Mouse (Mus musculus): ENCODE measurements around the gene 2300002M23Rik. TPM values are rescaled to one million over a fixed set of nuclear protein-coding genes. Genes with fewer than 3 reads are reported as not detected.

Gene 2300002M23Rik
- polyA plus RNA-seq (2017; shearing (Covaris generic)), result not detected

DNA sequence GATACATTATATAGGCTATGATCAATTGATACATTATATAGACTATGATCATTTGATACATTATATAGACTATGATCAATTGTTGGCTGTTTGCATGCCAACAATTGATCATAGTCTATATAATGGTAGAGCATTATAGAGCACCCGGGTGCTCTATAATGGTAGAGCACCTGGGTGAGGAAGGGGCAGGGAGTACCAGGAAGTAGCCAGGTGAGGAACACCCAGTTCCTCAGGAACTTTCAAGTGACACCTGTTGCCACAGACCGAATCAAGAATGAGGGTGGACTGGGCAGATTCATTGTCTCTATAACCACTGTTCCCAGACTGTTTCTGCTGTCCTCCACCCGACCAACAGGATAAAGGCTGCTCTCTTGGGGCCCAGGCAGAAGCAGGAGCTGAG is at the start of gene 2300002M23Rik:
2300002M23Rik (plus strand) TSS at position 301 of the 400 bp plus-strand sequence.
- ATAC-seq, result no peak

DNA sequence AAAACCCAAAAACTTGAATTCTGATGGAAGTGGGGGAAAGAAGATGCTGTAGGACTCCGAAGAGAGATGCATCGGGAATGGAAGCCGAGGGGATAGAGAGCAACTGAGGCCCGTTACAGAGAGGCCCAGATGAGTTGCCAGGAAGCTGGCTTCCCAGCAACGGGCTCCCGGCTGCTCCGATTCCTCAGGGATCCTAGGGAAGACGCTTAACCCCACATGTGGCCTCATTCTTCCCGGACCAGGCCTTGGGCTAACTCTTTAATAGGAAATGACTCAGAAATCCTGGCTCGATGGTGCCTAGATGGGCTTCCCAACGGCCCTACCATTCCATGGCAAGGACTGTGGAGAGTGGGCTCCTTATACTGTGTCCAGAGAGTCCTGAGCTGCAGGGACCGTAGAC is 49.7 kb upstream of the 2300002M23Rik start:
- no peak for ATAC-seq

DNA sequence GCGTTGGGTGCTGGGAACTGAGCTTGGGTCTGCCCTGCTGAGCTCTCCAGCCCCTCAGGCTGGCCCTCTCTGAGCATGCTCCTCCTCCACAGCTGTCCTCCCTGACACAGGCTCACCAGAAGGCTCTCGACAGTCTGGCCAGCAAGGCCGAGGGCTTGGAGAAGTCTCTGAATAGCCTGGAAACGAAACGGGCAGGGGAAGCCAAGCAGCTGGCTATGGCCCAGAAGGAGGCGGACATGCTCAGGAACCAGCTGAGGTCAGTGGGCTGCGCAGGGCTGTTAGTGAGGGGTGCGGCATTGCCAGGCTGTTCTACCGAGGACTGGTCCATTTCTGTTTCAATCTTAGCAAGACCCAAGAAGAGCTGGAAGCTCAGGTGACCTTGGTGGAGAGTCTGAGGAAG is 42.9 kb upstream of the 2300002M23Rik start:
- ATAC-seq, result no peak

DNA sequence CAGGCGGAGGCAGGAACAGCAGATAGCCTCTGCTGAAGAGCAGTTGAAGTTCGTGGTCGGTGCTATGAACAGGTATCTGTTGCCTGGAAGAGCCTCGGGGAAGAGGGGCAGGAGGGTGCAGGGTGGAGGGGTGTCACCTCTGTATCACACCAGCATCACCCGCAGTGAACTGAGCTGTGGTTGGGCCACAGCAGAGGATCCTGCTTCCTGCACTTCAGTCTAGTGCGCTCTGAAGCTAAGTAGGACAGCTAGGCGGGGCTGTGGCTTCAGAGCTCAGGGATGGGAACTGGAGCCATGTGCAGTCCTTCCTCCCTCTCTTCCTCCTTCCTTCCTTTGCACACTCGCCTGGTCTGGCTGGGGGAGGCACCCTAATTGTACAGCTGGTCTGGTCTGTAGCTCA is 40.6 kb upstream of the 2300002M23Rik start:
- ATAC-seq, result no peak

DNA sequence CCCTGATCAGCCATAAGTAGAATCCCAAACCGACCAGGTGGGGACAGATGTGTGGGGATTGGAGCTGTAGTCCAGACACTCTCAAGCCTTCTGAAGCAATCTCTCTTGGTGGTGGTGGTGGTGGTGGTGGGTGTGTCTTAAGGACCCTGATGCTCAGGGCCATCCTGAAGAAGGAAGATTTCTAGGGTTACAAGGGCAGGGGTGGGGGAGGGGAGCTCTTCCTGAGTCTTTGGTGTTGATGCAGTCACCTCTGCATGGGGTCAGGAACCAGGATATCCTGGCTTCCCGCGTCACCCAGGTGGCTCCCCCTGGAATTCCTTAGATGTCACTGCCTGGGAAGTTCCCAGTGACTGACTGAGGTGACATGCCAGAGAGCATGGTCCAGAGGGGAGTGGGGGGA is 34.9 kb upstream of the 2300002M23Rik start:
- ATAC-seq, result no peak

DNA sequence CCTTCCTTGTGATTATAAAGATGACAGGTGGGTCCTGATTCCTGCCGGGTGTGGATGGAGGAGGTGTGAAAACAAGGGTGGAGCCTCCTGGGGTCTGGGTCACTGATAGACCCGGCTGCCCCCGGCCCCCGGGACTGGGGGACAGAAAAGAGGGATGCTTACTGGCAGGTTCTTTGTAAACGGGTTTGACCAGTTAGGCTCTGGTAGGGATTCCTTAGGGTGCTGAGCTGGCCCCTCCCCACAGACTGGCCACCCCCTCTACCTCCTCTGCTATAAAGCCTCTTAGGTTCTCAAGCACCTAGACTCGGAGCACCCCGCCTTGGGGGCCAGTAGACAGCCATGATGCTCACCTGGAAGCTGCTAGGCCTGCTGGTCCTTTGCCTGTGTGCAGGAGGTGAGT is 34.3 kb upstream of the 2300002M23Rik start, which contains the start of gene Psors1c2:
Psors1c2 (plus strand) TSS at position 301 of the 400 bp plus-strand sequence.
- ATAC-seq, result no peak

DNA sequence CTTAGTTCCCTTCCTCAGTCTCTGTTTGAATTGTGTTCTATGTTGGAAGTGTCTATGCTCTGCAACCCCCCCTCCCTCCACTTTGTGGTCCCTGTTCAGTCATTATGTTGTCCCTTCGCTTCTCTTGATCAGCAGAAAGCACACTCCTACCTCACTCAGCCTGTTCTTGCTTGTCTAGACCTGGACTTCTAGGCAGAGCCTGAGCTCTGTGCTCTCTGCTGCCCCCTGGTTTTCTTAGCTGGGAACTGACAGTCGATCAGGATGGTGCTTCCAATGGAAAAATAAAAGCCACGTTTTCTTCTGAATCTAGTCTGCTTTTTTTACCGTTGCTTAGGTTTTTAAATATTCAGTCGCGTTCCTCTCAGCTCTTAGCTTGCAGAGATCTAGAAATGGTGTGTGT is 32.9 kb upstream of the 2300002M23Rik start:
- ATAC-seq, result peak; percentile 63

DNA sequence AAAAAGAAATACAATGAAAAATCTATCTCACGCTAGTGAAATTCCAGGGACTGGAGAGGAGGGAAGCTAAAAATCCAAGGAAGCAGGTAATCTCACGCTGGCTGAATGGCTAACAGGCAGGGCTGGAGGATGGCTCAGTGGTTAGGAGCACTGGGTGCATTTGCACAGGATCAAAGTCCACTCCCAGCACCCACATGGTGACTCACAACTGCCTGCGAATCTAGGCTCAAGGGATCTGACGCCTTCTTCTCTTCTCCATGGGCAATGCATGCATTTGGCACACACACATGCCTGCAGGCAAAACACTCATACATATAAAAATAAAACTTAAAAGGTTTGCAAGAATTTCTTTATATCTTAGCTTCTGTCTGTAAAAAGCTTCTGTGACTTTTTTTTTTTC is 29.8 kb upstream of the 2300002M23Rik start:
- ATAC-seq, result no peak

DNA sequence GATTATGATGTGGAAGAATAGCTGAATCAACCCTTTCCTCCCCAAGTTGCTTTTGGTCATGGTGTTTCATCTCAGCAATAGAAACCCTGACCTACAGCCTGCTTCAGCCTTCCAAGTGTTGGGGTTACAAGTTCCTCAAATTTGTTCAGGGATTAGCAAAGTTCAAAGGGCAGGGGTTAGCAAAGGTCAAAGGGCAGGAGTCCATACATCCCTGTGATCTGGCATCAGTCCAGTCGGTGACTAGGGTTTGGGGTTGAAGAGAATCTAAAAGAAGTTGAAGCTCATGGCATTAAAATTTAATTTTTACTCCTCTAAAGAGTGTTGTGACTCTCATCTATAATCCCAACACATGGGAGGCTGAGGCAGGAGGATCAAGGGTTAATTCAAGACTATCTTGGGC is 28.8 kb upstream of the 2300002M23Rik start:
- no peak for ATAC-seq

DNA sequence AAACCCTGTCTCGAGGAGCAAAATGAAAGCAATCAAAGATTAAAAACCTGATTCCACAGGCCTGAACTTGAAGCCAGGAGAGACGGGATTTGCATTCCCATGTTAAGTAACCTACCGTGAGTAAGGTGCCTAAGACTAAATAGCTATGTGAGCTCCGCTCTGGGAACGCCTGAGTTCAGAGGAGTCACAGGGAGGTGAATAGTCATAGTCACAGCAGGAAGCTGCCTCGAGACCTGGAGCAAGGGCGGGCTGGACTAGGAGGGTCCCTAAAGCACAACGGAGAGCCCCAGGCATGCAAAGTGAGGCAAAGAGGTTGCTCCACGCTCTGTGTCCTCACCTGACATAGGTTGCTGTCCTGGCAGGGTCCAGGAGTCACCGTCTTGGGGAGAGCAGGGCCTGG is 27.7 kb upstream of the 2300002M23Rik start:
- ATAC-seq, result no peak

DNA sequence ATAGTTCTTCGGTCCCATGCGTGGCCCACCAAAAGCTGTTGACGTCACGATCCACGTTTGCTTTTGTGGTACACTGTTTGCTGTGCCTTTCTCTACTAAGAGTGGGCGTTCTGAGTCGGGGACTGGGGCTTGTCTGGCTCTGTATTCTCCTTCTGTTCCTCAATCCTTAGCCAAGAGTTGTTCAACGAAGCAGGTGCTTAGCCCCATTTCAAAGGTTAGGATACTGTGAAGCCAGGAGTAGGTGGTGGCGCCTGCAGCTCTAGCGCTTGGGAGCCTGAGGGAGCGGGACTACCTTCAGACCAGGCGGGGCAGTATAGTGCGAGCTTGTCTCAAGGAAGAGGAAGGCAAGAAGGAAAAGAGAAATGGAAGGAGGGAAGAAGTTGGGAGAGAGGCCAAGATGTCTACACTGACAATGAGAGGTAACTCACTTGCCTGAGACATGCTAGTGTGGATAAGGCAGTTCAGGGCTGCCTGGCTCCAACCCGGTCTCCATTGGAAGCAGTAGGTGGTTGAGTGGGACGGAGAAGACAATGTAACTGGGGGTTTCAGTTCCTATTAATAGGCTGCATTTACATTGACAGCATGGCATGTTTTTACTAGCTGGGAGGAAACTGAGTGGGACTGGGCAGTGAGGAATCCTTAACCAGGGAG is 24.4 kb upstream of the 2300002M23Rik start:
- ATAC-seq, result no peak

DNA sequence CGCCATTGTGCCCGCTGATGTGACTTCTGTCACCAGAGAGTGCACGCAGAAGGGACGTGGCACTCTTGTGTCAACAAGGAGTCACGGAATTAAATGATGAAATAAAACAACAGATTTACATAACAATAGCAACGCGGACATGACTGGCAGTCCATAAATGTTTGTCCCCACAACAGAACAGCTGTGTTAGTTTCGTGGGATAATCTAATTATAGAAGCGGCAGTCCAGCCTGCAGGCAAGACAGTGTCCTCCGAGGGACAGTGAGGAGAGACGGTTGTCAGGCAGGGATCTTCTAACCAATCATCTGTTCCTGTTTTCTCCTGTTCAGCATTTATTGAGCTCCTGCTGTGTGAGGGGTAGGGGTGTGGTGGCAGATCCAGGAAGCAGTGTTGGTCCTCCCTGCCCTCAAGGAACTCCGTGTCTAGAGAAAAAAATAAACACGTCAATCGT is 23.8 kb upstream of the 2300002M23Rik start:
- ATAC-seq, result no peak

DNA sequence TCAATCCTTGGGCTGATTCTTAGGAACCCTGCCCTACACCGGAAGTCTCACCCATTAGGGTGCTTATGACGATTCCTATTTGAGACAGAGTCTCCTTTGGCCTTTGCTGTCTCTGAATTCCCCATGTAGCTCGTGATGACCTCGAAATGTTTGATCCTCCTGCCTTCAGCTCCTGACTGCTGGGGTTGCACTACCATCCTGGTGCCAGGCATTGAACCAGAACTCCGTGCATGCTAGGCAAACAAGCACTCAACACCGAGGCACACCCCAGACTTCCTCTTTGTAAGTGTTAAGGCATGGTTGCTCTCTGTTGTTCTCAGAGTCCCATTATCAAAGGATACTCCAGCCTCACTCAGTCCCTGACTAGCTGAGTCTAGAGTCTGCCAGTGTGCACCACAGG is 23.2 kb upstream of the 2300002M23Rik start:
- ATAC-seq, result no peak

DNA sequence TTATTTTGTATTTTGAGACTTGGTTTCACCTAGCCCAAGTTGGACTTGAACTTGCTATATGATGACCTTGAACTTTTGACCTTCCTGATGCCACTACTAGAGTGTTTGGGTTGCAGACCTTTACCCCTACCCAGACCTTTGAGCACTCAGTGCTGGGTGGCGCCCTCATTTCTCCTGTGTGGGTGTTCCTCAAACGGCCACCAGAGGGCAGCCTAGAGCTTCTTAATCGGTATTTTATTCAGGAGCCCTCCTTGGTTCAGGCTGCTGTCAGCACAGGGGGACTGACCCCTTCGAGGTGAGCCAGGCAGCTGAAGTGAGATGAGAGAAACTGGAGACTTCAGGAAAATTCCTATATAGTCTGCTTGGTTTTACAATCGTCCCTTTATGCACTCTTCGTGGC is 22.6 kb upstream of the 2300002M23Rik start:
- no peak for ATAC-seq

DNA sequence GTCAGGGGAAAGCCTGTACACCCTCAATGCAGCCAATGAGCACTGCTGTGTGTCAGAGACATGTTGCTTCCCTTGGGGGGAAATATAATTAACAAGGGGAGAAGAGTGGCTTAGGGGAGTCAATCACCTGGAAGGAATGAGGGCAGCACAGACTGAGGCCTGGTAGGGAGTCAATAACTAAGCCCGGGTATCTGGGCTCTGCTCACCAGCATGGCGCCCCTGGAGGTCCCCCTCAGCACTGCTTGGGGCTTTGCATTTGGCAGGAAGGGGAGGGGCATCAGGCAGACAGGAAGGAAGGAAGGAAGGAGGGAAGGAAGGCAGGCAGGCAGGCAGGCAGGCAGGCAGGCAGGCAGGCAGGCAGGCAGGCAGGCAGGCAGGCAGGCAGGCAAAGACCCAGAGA is 19.8 kb upstream of the 2300002M23Rik start:
- no peak for ATAC-seq

DNA sequence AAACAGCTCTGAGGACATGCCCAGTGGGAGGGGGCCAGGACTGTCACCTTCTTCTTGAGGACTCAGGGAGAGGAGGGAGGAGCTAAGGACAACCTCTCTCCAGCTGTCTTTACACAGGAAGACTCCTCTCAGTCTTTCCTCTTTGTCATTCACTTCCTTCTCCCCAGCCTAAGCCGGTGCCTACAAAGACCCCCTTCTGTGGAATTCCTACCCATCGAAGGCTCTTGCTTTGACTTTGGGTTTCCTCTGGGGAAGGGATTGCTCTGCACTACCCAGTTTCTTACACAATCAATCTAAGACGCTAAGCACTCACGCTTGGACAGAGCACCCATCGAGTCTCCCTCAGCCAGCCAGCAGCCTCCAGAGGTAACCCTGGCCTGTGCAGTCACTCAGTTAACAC is 18.6 kb upstream of the 2300002M23Rik start:
- ATAC-seq, result no peak

DNA sequence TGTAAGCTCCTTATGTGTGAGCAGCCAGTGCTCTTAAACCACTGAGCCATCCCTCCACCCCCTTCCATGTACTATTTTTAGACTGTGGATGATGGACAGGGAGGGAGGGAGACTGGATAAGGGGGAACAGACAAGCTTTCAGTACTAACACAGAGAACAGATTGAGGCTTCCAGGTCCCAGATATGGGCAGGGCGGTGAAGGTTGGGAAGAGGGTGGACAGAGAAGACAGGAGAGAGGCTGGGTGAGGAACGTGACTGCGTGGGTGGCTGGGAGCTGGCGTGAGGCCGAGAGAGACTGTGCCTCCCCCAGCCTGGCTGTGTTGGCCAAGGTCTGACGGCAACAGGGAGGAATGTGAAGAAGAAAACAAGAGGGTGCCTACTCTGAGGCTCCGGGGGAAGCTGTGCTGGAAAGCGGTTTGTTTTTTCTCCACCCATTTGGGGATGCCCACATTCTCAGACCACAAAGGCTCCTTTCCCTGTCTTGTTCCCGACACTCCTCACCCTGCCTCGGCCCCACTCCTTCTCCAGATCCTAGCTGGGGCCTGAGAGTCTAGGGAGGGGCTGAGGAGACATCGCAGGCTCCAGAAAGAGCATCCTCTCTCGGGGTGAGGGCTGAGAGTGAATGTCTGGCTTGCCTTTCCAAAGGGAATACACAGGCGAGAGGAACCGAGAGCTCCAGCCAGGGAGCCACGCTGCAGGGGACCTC is 17.7 kb upstream of the 2300002M23Rik start:
- ATAC-seq, result no peak

DNA sequence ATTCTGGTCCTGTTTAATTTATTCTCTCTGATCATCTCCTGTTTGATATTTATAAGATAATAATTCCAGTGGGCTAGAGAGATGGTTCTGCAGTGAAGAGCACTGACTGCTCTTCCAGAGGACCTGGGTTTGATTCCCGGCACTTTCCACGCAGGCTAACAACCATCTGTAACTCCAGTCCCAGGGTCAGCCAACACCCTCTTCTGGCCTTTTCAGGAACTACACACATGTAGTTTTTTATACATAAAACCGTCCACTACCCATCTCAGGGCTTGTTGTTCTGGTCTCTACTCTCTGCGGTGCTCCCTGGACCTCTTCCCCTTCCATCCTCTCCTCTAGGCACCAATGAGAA is 17.1 kb upstream of the 2300002M23Rik start:
- ATAC-seq, result no peak

DNA sequence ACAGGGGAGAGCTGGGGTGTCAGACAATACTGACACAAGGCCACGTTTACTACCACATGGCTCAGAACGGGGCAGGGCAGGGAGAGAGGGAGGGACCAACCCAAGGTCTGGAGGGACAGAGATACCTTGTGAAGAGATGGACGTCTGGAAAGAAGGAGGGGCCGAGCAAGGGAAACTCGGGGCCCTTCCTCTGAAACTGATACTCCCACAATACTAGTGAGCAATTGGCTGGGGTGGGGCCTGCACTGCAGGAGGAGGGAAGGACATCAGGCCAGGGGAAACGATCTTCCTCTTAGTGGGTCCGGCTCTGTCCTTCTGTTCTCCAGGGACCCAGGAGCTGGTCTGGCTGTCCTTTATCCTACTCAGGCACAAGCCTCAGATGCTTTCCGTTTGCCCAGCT is 16.4 kb upstream of the 2300002M23Rik start:
- ATAC-seq, result no peak

DNA sequence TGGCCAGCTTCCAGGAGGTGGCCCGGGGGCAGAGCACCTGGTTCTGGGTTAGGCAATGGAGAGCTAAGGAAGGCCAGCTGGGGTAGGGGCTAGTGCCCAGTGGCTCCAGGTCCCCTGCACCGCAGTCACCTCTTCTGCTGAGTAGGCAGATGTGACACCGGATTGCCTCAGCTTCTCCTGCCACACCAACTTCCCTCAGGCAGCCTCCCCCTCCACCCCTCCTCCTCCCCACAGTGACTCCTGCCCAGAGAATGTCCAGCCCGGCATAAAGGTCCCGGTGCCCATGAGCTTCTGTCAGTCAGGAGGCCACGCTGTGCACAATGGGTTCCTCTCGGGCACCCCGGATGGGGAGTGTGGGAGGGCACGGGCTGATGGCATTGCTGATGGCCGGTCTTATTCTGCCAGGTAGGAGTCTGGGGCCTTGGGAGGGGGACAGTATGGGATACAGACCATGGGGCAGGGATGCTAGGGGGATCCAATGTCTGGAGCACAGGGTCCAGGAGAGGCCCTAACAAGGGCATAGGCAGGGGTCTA is 15.3 kb upstream of the 2300002M23Rik start, which contains the start of gene Cdsn:
Cdsn (plus strand) TSS at position 248 of the 534 bp plus-strand sequence.
- ATAC-seq, result no peak

DNA sequence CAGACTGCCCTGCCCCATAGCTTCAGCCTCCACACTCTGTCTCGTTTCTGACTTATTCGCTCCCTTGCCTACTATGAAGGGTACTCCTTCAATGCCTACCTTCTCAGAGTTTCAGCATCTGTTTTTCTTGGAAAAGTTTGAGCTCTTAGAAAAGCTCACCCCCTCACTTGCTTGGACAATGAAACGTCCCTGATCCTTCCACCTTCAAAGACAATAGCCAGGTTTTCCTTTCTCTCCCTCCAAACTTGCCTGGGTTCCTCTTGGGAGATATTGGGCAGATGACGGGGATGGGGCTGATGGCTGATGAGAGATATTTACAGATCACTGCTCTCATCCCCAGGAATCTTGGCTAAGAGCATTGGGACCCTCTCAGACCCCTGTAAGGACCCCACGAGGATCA is 12.9 kb upstream of the 2300002M23Rik start:
- no peak for ATAC-seq

DNA sequence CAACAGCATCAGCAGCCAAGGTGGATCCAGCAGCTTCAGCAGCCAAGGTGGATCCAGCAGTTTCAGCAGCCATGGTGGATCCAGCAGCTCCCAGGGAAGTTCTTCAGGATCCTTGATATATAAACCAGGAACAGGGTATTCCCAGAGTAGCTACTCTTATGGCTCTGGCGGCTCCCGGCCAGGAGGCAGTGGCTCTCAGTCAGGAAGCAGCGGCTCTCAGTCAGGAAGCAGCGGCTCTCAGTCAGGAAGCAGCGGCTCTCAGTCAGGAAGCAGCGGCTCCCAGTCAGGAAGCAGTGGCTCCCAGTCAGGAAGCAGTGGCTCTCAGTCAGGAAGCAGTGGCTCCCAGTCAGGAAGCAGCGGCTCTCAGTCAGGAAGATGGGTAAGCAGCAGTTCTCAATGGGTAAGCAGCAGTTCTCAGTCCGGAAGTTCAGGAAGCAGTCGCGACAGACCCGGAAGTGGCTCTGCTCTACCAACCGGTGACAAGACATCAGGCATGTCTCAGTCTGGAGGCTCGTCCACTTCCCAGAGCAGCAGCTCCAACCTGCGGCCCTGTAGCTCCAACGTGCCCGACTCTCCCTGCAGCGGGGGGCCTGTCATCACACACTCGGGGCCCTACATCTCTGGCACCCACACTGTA is 12.4 kb upstream of the 2300002M23Rik start:
- no peak for ATAC-seq

DNA sequence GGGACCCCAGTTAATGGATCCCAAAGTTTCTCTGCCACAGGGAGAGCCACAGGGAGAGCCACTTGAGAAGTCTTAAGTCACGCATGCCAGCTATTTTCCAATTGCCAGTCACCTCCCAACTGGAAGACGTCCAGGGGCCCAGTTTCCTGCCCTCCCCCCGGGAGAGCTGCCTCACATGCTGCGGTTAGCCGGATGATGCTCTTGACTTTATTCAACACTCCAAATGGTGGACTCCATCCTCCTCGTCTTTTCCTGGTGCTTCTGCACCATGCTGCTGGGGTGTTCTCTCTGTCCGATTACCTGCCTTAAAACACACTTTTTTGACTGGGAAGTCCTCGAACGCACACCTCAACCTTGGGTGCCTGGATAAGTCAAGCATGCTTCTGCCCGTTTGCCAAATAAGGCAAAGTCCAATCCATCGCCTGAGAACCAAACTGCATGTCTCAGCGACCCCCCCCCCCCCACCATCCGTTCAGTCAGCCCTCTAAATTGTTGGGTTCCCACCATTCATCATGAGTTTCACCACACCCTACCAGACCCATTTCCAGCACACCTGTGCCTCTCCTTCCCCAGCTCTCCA is 11.0 kb upstream of the 2300002M23Rik start:
- ATAC-seq, result no peak
